Mouse (Mus musculus) kidney, adult 2 months (tissue): ENCODE measurements around the gene Fam83g. TPM values are rescaled to one million over a fixed set of nuclear protein-coding genes. Genes with fewer than 3 reads are reported as not detected.

ENCODE experiments used
- DNase-seq: peaks from one replicate; pipeline ENCODE4 v3.0.0; 2021
- H3K27ac ChIP-seq: fragments of 200-500 bp; 2 replicates; pipeline ENCODE4 v1.5.1; 2012; ENCODE audit warnings: low read depth, low read length, control low read depth, inconsistent platforms; ENCODE audit not compliant: insufficient read depth
- H3K27me3 ChIP-seq: fragments of 200-500 bp; replicated peaks from 2 replicates; pipeline ENCODE4 v1.6.1; 2012; ENCODE audit warnings: mild to moderate bottlenecking, moderate library complexity, low read length, inconsistent platforms; ENCODE audit not compliant: control insufficient read depth, insufficient read depth
- H3K36me3 ChIP-seq: fragments of 200-500 bp; 2 replicates; pipeline ENCODE4 v1.6.1; 2012; ENCODE audit warnings: mild to moderate bottlenecking, moderate library complexity, low read length, inconsistent platforms; ENCODE audit not compliant: control insufficient read depth, insufficient read depth
- H3K4me1 ChIP-seq: fragments of 200-500 bp; 2 replicates; pipeline ENCODE4 v1.6.1; 2011; ENCODE audit warnings: low read length; ENCODE audit not compliant: control insufficient read depth, insufficient read depth
- H3K4me3 ChIP-seq: fragments of 200-500 bp; 2 replicates; pipeline ENCODE4 v1.5.1; 2011; ENCODE audit warnings: mild to moderate bottlenecking, low read depth, low read length, control low read depth; ENCODE audit not compliant: insufficient read depth
- CTCF ChIP-seq: fragments of 200-500 bp; conservative IDR thresholded peaks from 2 replicates; pipeline ENCODE4 v1.5.1; 2011; ENCODE audit warnings: low read depth, mild to moderate bottlenecking, control low read depth, low read length, moderate library complexity, mixed read lengths; ENCODE audit not compliant: insufficient read depth, insufficient read length
- POLR2A ChIP-seq: fragments of 200-500 bp; IDR thresholded peaks from one replicate; pipeline ENCODE4 v1.6.1; 2011; ENCODE audit warnings: low read depth, low read length, control low read depth
- WGBS: fragments of 180-500 bp; shearing (Covaris S2); methylation state at CpG from one replicate; pipeline ENCODE4 v1.1.7; 2018; 5-methylcytosine and 5-hydroxymethylcytosine counted together
- polyA plus RNA-seq: library from polyadenylated mRNA; depleted of rRNA; stranded (reverse); fragments of >200 nt; gene quantifications from 2 replicates; pipeline ENCODE4 v1.2.3, GENCODE M21; 2012

Gene Fam83g
- polyA plus RNA-seq, 1 experiment: 15.4 TPM

- no peaks in the 10 kb centered on the region for H3K27me3 ChIP-seq
- TF ChIP-seq POLR2A (no peak), CTCF (no peak)
- peaks cover 6% of the 10 kb centered on the region; the same call in 1 of the 2 replicates for H3K4me1 ChIP-seq
- DNase-seq: peak; percentile 64
- H3K36me3 ChIP-seq: no peaks in the 10 kb centered on the region
- WGBS: 32% methylated on average over 3 of the region's 3 CpGs
- H3K4me3 ChIP-seq: peak overlapping the region; percentile 55
- peak overlapping the region; percentile 49 for H3K27ac ChIP-seq
Measured at GRCm38 (mm10) chr11:61719387-61719786, 35.5 kb downstream of the Fam83g start.

DNA sequence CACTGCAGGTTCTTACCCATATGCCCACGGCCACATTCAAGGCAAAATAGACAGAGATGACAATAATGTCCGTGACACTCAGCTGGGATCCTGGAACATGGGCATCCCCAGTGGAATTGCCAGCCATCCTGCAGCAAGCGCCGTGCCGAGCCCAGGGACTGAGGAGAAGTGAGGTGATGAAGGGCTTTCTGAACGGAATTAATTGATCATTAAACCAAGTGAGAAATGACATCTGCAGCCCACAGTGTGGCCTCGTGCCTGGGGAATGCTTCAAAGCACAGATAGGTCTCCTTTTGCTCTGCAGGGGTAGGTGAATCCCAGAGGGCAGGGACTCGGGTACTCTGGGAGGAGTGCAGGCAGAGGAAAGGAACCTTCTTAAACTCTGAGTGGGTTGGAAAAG lies 35.9 kb downstream of the Fam83g start:
- H3K4me1 ChIP-seq: peaks cover 6% of the 10 kb centered on the region; the same call in 1 of the 2 replicates
- 51% methylated on average over 8 of the region's 8 CpGs for WGBS
- TF ChIP-seq CTCF (no peak), POLR2A (peak; percentile 38)
- peak; percentile 80 for DNase-seq
- no peaks in the 10 kb centered on the region for H3K27me3 ChIP-seq
- peak overlapping the region; percentile 55 for H3K4me3 ChIP-seq
- H3K27ac ChIP-seq: peak overlapping the region; percentile 74
- no peaks in the 10 kb centered on the region for H3K36me3 ChIP-seq

GRCm38 (mm10) chr11:61720636-61721035 lies 36.7 kb downstream of the Fam83g start, which contains the start of gene Slc5a10:
TSS of gene Slc5a10 (minus strand) at chr11:61720826.
- peak within 1 kb of the TSS; percentile 55 for H3K4me3 ChIP-seq
- TF ChIP-seq POLR2A: no peak
- peaks cover 6% of the 10 kb centered on the region; the same call in 1 of the 2 replicates for H3K4me1 ChIP-seq
- H3K27me3 ChIP-seq: no peaks in the 10 kb centered on the region
- H3K36me3 ChIP-seq: no peaks in the 10 kb centered on the region
- peak; percentile 89 for DNase-seq
- 40% methylated on average over 3 of the region's 3 CpGs for WGBS
- H3K27ac ChIP-seq: peak within 1 kb of the TSS; percentile 74

- no peak for TF ChIP-seq CTCF
- TF ChIP-seq POLR2A: no peak
- DNase-seq: peak; percentile 90
- Histone ChIP-seq H3K27me3 (no peaks in the 10 kb centered on the region), H3K36me3 (no peaks in the 10 kb centered on the region), H3K27ac (peak overlapping the region; percentile 10; the same call in 1 of the 2 replicates), H3K4me3 (no peak overlapping the region), H3K4me1 (peaks cover 6% of the 10 kb centered on the region; the same call in 1 of the 2 replicates)
- 31% methylated on average over 5 of the region's 5 CpGs for WGBS
Measured at GRCm38 (mm10) chr11:61722077-61722476, 38.2 kb downstream of the Fam83g start.

DNA sequence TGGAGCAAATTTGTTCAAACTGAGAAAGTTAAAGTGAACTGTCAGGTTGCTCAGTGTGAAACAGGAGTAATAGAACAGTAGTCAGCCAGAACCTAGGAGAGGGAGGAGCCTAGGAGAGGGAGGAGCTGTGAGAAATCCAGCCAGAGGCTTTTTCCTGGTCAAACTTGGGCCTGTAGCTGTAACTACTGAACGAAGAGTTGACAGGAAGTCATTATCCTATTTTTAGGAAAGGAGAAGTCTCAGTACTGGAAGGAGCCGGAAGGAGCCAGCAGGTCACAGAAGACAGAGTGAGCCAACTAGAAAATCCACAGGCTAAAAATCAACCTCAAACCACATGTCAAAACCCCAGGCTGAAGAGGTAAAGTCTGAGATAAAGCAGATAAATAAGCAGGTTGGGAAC lies 44.1 kb downstream of the Fam83g start:
- H3K27ac ChIP-seq: peak overlapping the region; percentile 81
- H3K4me1 ChIP-seq: peaks cover 8% of the 10 kb centered on the region
- H3K36me3 ChIP-seq: peaks cover 2% of the 10 kb centered on the region; the same call in 1 of the 2 replicates
- no peak for TF ChIP-seq POLR2A
- TF ChIP-seq CTCF: no peak
- peak; percentile 84 for DNase-seq
- H3K4me3 ChIP-seq: no peak overlapping the region
- no peaks in the 10 kb centered on the region for H3K27me3 ChIP-seq
- 15% methylated on average over 2 of the region's 2 CpGs for whole genome bisulfite sequencing

DNA sequence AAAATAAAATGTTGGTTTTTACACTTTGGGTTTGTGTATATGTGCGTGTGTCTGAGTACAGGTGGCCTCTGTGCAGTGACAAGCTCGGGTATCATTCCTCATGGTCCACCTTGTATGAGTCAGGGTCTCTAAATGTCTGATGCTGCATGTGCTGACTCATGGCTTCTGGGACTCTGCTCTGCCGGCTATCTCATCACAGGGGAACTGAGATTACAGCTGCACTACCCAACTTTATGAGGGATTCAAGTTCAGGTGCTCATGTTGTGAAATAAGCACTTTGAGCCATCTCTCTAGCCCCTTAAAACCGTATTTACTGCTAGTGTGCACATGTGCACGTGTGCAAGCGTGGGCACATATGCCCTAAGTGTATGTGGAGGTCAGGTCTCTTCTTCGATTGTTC lies 48.8 kb downstream of the Fam83g start:
- no peak overlapping the region for H3K4me3 ChIP-seq
- no peak overlapping the region for H3K27ac ChIP-seq
- TF ChIP-seq POLR2A (no peak), CTCF (no peak)
- H3K4me1 ChIP-seq: peaks cover 8% of the 10 kb centered on the region
- DNase-seq: no peak
- H3K27me3 ChIP-seq: no peaks in the 10 kb centered on the region
- H3K36me3 ChIP-seq: peaks cover 3% of the 10 kb centered on the region
- 87% methylated on average over 7 of the region's 7 CpGs for WGBS

DNA sequence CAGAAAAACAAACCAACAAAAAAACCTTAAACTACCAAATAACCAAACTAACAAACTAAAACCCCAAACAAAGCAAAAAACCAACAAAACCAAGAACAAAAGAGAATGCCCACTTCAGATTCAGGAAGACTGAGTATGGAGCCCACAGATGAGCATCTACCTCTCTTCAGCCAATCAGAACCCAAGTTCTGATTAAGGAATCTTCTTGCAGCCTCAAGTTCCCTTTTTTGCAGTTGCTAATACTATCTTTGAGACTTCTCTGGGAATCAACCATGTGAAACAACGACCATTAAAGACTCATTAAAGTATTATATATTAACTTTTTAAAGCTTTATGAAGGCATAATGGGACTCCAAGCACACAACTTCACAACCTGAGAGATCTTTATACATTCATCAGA lies 53.4 kb downstream of the Fam83g start:
- DNase-seq: no peak
- Histone ChIP-seq H3K27me3 (no peaks in the 10 kb centered on the region), H3K4me1 (no peaks in the 10 kb centered on the region), H3K4me3 (no peak overlapping the region), H3K27ac (no peak overlapping the region), H3K36me3 (peaks cover 7% of the 10 kb centered on the region)
- TF ChIP-seq POLR2A: no peak
- no peak for TF ChIP-seq CTCF
- 35% methylated on average over 1 of the region's 1 CpGs for WGBS
